Mouse (Mus musculus) v-Abl transformed pro-B cells (cell line): Measurements from ENCODE around the gene Dpp8.

ENCODE experiments used
- in situ Hi-C, 2 experiments: fragments of 400-800 bp; cut with MboI; formaldehyde crosslinking; loops; one replicate each; pipeline ENCODE4 v1.15.1; 2025; ENCODE audit not compliant: unreplicated experiment in 2 of 2

Gene Dpp8

GRCm38 (mm10) chr9:65120935-65121334 lies 88.7 kb downstream of the Dpp8 start:
- in situ Hi-C loops: loop anchor here (10.0 kb wide), 3 partner anchors 106 to 846 kb away; partner anchors contain the start of gene Slc51b (in 1 of the 2)

GRCm38 (mm10) chr9:65122545-65122944 lies 90.3 kb downstream of the Dpp8 start:
- in situ Hi-C loops: loop anchor here (10.0 kb wide), 3 partner anchors 108 to 848 kb away; partner anchors contain the start of gene Slc51b (in 1 of the 2)

- in situ Hi-C loops: loop anchor here (10.0 kb wide), 3 partner anchors 109 to 849 kb away; partner anchors contain the start of gene Slc51b (in 1 of the 2)
These were observed 91.4 kb downstream of the Dpp8 start for GRCm38 (mm10) chr9:65123552-65124168.

GRCm38 (mm10) chr9:65128123-65128815 lies 96.1 kb downstream of the Dpp8 start:
- in situ Hi-C loops: loop anchor here (10.0 to 25.0 kb wide), 4 partner anchors 113 to 1216 kb away; partner anchors contain the start of gene Slc51b (in 1 of the 2)

- in situ Hi-C loops: loop anchor here (5.0 to 25.0 kb wide), 4 partner anchors 56 to 1219 kb away; no protein-coding TSS in a partner anchor
These were observed 99.5 kb downstream of the Dpp8 start for GRCm38 (mm10) chr9:65131717-65132116.
